Mouse (Mus musculus) stomach, embryonic 14.5 days (tissue): Measurements from ENCODE around the gene Hes6. TPM values are rescaled to one million over a fixed set of nuclear protein-coding genes. Genes with fewer than 3 reads are reported as not detected.

ENCODE experiments used
- ATAC-seq: fragments of 200-750 bp; cut with Nextera tagmentation; 2 replicates; pipeline ENCODE4 v1.8.0; 2017; ENCODE audit warnings: low read depth, moderate TSS enrichment; ENCODE audit not compliant: insufficient number of reproducible peaks, insufficient read depth, low FRiP score
- H3K27ac ChIP-seq: fragments of 300-500 bp; sonication (generic); 2 replicates; pipeline ENCODE4 v1.5.1; 2014; ENCODE audit warnings: mild to moderate bottlenecking, low read length, moderate library complexity, mixed read lengths
- H3K27me3 ChIP-seq: fragments of 300-500 bp; sonication (generic); 2 replicates; pipeline ENCODE4 v1.6.1; 2014; ENCODE audit warnings: low read length, control low read depth, mixed read lengths; ENCODE audit not compliant: control insufficient read depth, insufficient read depth
- H3K36me3 ChIP-seq: fragments of 300-500 bp; sonication (generic); 2 replicates; pipeline ENCODE4 v1.6.1; 2014; ENCODE audit warnings: mild to moderate bottlenecking, control low read depth, low read length, moderate library complexity, mixed read lengths; ENCODE audit not compliant: control insufficient read depth, insufficient read depth
- H3K4me1 ChIP-seq: fragments of 300-500 bp; sonication (generic); 2 replicates; pipeline ENCODE4 v1.6.1; 2014; ENCODE audit warnings: low read length, control low read depth, mixed read lengths; ENCODE audit not compliant: control insufficient read depth, insufficient read depth
- H3K4me2 ChIP-seq: fragments of 300-500 bp; sonication (generic); replicated peaks from 2 replicates; pipeline ENCODE4 v1.6.1; 2014; ENCODE audit warnings: low read depth, low read length, control low read depth
- H3K4me3 ChIP-seq: fragments of 300-500 bp; sonication (generic); 2 replicates; pipeline ENCODE4 v1.5.1; 2014; ENCODE audit warnings: low read depth, low read length, control low read depth
- H3K9ac ChIP-seq: fragments of 300-500 bp; sonication (generic); replicated peaks from 2 replicates; pipeline ENCODE4 v1.6.1; 2014; ENCODE audit warnings: low read depth, mild to moderate bottlenecking, control low read depth, low read length, moderate library complexity, mixed read lengths
- H3K9me3 ChIP-seq: fragments of 300-500 bp; sonication (generic); 2 replicates; pipeline ENCODE4 v1.6.1; 2016; ENCODE audit warnings: low read depth, low read length, control low read depth; ENCODE audit not compliant: control insufficient read depth
- WGBS: fragments of 180-500 bp; shearing (Covaris S2); extraction: QIAGEN DNeasy Blood & Tissue Kit; methylation state at CpG from one replicate; pipeline ENCODE4 v1.1.7; 2014; 5-methylcytosine and 5-hydroxymethylcytosine counted together
- polyA plus RNA-seq: library from polyadenylated mRNA; unstranded; fragments of >200 nt; fragmentation: Nextera tagmentation; extraction: Ambion mirVana; gene quantifications from 2 replicates; pipeline ENCODE4 v1.2.1, GENCODE M21; 2014

The Hes6 gene
- polyA plus RNA-seq, 1 experiment from 2014 or later: 65.7 TPM

DNA sequence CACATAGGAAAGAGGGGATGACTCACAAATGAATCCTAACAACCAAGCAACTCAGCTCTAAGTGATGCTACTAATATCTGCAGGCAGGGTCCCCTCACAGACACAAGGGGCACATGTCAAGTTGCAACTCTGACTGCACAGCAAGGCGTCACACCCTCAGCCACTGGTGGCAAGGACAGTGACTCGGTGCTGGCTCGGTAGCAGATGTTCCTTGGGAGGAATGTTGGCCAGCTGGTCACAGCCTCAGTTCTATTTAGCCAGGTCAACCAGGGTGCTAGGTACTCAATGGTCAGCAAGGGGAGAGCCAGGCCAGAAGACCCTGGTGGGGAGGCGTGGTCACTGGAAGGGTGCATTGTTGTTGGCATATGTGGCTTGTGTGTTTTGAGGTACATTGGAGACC is 6.0 kb downstream of the Hes6 start:
- H3K36me3 ChIP-seq: no peaks in the 10 kb centered on the region
- H3K9me3 ChIP-seq: no peaks in the 10 kb centered on the region
- H3K4me2 ChIP-seq: no peak overlapping the region
- ATAC-seq: no peak
- no peak overlapping the region for H3K27ac ChIP-seq
- 71% methylated on average over 4 of the region's 4 CpGs for WGBS
- no peak overlapping the region for H3K9ac ChIP-seq
- H3K27me3 ChIP-seq: no peaks in the 10 kb centered on the region
- H3K4me3 ChIP-seq: no peak overlapping the region
- H3K4me1 ChIP-seq: peaks cover 9% of the 10 kb centered on the region

- no peaks in the 10 kb centered on the region for H3K4me1 ChIP-seq
- H3K4me2 ChIP-seq: no peak overlapping the region
- no peak overlapping the region for H3K4me3 ChIP-seq
- no peaks in the 10 kb centered on the region for H3K27me3 ChIP-seq
- H3K27ac ChIP-seq: no peak overlapping the region
- no peak overlapping the region for H3K9ac ChIP-seq
- H3K36me3 ChIP-seq: no peaks in the 10 kb centered on the region
- WGBS: 54% methylated on average over 23 of the region's 23 CpGs
- no peaks in the 10 kb centered on the region for H3K9me3 ChIP-seq
- ATAC-seq: no peak
Measured at GRCm38 (mm10) chr1:91405406-91406169, 8.2 kb downstream of the Hes6 start.

DNA sequence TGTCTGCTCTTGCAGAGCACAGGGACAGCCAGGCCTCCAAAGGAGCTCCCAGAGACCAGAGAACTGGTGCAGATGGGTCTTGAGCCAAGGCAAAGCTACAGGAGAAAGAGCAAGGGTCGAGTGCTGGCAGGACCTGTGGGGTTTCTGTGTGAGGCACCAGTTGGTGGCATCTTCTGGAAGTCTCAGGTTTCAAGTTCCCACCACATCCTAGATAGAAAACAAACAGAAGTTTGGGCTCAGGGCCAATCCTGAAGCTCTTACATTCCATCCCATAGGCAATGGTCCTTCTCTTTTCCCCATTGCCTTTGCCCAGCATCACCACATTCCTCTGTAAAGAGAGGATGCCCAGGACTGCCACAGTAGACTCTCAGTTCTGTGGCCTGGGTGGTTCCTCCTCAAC is 8.9 kb downstream of the Hes6 start:
- Histone ChIP-seq H3K4me2 (no peak overlapping the region), H3K9me3 (no peaks in the 10 kb centered on the region), H3K4me3 (no peak overlapping the region), H3K9ac (no peak overlapping the region), H3K27ac (no peak overlapping the region), H3K27me3 (no peaks in the 10 kb centered on the region), H3K36me3 (no peaks in the 10 kb centered on the region), H3K4me1 (no peaks in the 10 kb centered on the region)
- ATAC-seq: no peak
- 21% methylated on average over 1 of the region's 1 CpGs for WGBS

DNA sequence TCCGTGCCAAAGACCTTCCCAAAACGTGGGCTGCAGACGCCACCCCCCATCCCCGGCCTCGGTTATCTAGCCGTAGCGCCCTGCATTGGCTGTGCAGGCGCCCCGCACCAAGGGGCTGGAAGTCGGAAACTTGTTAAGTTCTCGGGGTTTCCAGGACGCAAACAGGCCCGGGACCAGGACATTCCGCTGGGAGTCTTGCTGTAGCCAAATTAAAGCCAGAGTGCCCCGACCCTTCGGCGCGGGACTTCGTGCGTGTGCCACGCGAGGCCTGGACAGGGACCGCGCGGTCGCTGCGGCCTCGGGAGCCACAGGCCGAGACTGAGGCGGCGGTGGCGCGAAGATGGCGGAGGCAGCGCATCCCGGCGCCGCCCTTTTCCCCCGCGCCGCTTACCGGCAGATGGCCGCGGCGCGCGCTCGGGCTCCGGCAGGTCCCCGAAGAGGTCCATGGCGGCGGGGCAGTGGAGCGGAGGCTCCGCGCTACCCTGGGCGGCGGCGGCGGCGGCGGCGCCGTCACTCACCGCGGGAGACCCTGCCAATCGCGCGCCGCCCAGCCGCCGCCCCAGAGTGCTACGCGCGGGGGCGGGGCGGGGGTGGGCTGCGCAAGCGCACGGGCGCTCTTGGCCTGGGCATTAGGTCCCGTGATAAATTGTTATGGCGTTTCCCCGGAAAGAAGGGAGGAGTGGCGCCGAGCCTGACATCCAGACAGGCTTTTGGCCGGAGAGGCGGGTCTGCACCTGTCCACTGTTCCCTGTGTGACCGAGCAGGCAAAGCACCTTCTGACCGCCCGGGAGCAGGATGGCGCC is 15.4 kb downstream of the Hes6 start, which contains the start of gene Ilkap:
Ilkap (minus strand) TSS at position 556 of the 803 bp plus-strand sequence.
- ATAC-seq: peak; percentile 95
- under 1% methylated on average over 86 of the region's 91 CpGs for WGBS
- no peaks in the 10 kb centered on the region for H3K9me3 ChIP-seq
- H3K4me2 ChIP-seq: peak within 1 kb of the TSS; percentile 83
- H3K4me1 ChIP-seq: peaks cover 15% of the 10 kb centered on the region; the same call in 1 of the 2 replicates
- H3K9ac ChIP-seq: peak within 1 kb of the TSS; percentile 94
- H3K27ac ChIP-seq: peak within 1 kb of the TSS; percentile 81
- peak within 1 kb of the TSS; percentile 93 for H3K4me3 ChIP-seq
- no peaks in the 10 kb centered on the region for H3K27me3 ChIP-seq
- H3K36me3 ChIP-seq: peaks cover 4% of the 10 kb centered on the region

- Histone ChIP-seq H3K27me3 (no peaks in the 10 kb centered on the region), H3K4me3 (peak overlapping the region; percentile 93), H3K36me3 (peaks cover 6% of the 10 kb centered on the region), H3K4me1 (peaks cover 15% of the 10 kb centered on the region; the same call in 1 of the 2 replicates), H3K9ac (peak overlapping the region; percentile 94), H3K4me2 (peak overlapping the region; percentile 83), H3K27ac (peak overlapping the region; percentile 81), H3K9me3 (no peaks in the 10 kb centered on the region)
- WGBS: 1% methylated on average over 12 of the region's 12 CpGs
- ATAC-seq: no peak
Measured at GRCm38 (mm10) chr1:91397927-91398259, 15.9 kb downstream of the Hes6 start.

DNA sequence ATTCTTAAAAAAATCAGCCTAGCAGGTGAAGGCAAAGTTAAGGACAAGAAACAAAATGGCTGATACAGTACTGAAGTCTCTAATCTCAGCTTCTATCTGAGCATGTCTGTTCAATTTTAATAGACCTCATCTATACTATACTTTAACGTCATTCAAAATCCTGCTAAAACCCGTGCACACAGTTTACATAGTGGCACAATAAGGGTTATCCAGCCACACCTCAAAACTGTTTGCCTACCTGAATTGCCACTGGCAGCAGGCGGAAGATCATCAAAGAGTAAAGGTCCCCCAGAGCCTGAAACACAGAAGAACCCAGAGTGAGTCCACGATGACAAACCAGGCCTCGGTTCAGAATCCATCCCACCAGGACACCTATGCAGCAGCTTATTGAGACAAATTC is 23.5 kb downstream of the Hes6 start:
- WGBS: 66% methylated on average over 5 of the region's 5 CpGs
- no peaks in the 10 kb centered on the region for H3K4me1 ChIP-seq
- H3K27me3 ChIP-seq: no peaks in the 10 kb centered on the region
- 0 out of 2 replicates have a peak, but pooled peaks have one; percentile 58 for ATAC-seq
- no peaks in the 10 kb centered on the region for H3K9me3 ChIP-seq
- H3K9ac ChIP-seq: no peak overlapping the region
- peaks cover 44% of the 10 kb centered on the region for H3K36me3 ChIP-seq
- H3K4me3 ChIP-seq: no peak overlapping the region
- no peak overlapping the region for H3K4me2 ChIP-seq
- H3K27ac ChIP-seq: no peak overlapping the region

GRCm38 (mm10) chr1:91381091-91381471 is 32.8 kb downstream of the Hes6 start:
- Histone ChIP-seq H3K4me3 (no peak overlapping the region), H3K4me1 (no peaks in the 10 kb centered on the region), H3K27ac (no peak overlapping the region), H3K4me2 (no peak overlapping the region), H3K36me3 (peaks cover 86% of the 10 kb centered on the region), H3K9me3 (no peaks in the 10 kb centered on the region), H3K9ac (no peak overlapping the region), H3K27me3 (no peaks in the 10 kb centered on the region)
- 90% methylated on average over 4 of the region's 4 CpGs for WGBS
- no peak for ATAC-seq

DNA sequence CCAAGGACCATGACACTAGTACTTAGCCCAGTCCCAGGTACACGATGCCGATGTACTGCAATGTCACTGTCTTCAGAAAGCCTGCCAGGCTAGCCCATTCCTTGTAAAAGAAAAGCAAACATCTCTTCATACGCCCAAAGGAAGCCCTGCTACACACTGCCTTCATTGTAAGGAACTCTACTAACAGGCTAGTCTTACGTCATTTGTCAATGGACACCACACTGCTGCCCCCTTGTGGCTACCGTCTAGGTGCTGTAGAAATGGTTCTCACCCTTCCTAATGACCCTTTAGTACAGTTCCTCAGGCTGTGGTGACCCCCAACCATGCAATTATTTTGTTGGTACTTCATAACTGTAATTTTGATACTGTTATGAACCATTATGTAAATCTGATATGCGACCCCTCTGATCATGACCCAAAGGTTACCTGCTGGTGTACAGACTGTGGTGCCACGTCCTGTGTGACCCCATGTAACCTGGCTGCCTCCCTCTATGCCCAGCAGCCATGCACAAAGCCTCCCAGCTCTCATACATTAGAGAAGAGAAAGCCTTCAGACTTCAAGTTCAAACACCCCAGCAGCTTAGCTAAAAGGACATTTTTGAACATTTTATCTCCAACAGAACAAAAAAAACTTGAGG is 33.3 kb downstream of the Hes6 start:
- Histone ChIP-seq H3K4me1 (no peaks in the 10 kb centered on the region), H3K9me3 (no peaks in the 10 kb centered on the region), H3K27me3 (no peaks in the 10 kb centered on the region), H3K9ac (no peak overlapping the region), H3K4me2 (no peak overlapping the region), H3K27ac (no peak overlapping the region), H3K36me3 (peaks cover 88% of the 10 kb centered on the region), H3K4me3 (no peak overlapping the region)
- 61% methylated on average over 7 of the region's 7 CpGs for WGBS
- peak; percentile 28; the same call in 1 of the 2 replicates for ATAC-seq
